Mouse (Mus musculus): ENCODE data around the gene Pfpl.

Gene Pfpl

GRCm38 (mm10) chr19:12465530-12466144 lies 37.9 kb downstream of the Pfpl start:
- no peak for DNase-seq

GRCm38 (mm10) chr19:12466204-12466603 lies 38.5 kb downstream of the Pfpl start:
- DNase-seq, result peak in 1 of 2 experiments; percentile 42

GRCm38 (mm10) chr19:12467436-12467835 lies 39.7 kb downstream of the Pfpl start:
- no peak for DNase-seq

GRCm38 (mm10) chr19:12471866-12472265 lies 44.2 kb downstream of the Pfpl start:
- DNase-seq, result no peak

GRCm38 (mm10) chr19:12472381-12472976 lies 44.8 kb downstream of the Pfpl start:
- DNase-seq, result no peak

- no peak for DNase-seq
Measured at GRCm38 (mm10) chr19:12473201-12473641, 45.5 kb downstream of the Pfpl start.

GRCm38 (mm10) chr19:12473951-12474350 lies 46.2 kb downstream of the Pfpl start:
- DNase-seq, result no peak

- peak; percentile 50 to 51 for DNase-seq
Measured at GRCm38 (mm10) chr19:12475380-12476250, 47.9 kb downstream of the Pfpl start.

- peak in 1 of 2 experiments; percentile 36 for DNase-seq
Measured at GRCm38 (mm10) chr19:12476721-12477270, 49.1 kb downstream of the Pfpl start.

- DNase-seq, result no peak
Measured at GRCm38 (mm10) chr19:12478369-12478768, 50.7 kb downstream of the Pfpl start.
